Mouse (Mus musculus): Measurements from ENCODE around the gene Nme8. TPM values are rescaled to one million over a fixed set of nuclear protein-coding genes. Genes with fewer than 3 reads are reported as not detected.
A peak's percentile ranks its signal among the peaks of the same experiment; 100 is the strongest.

Gene Nme8
- polyA plus RNA-seq, 1 experiment from 2014 or later: not detected

GRCm38 (mm10) chr13:19668355-19669140, 29.0 kb downstream of the Nme8 start:
- Histone ChIP-seq H3K9ac (ENCODE audit: low read length) (no peak overlapping the region), H3K4me2 (no peak overlapping the region), H3K4me1 (ENCODE audit: control insufficient read depth, insufficient read depth, low read length) (no peaks in the 10 kb centered on the region), H3K36me3 (ENCODE audit: control insufficient read depth, insufficient read depth, low read length) (no peaks in the 10 kb centered on the region), H3K4me3 (ENCODE audit: low read depth, low read length) (no peak overlapping the region), H3K27me3 (ENCODE audit: control insufficient read depth, insufficient read depth, low read length) (no peaks in the 10 kb centered on the region), H3K9me3 (ENCODE audit: control insufficient read depth, low read length) (no peaks in the 10 kb centered on the region), H3K27ac (ENCODE audit: low read depth, low read length) (no peak overlapping the region)
- DNase-seq (ENCODE audit: low spot score, missing footprints) (no peak), ATAC-seq (ENCODE audit: low FRiP score) (no peak)
- WGBS: 85% methylated on average over 4 of the region's 4 CpGs

DNA sequence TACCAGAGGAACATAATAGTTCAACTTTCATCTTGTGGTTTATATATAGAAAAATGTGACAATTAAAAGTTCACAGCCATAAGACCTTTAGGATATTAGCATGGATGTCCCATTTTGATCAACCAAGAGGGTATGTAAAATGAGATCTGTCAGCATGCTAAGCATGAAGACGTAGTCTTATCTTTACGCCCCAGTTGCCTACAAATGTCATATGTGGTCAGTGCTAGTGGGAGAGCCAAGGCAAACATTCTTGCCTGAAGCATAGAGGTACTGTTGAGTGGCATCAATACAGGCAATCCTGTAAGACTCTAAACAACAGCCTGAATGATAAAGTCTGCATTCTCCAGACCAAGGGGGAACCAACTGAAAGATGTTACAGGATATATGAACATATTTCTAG, 45.2 kb downstream of the Nme8 start:
- Histone ChIP-seq H3K27me3 (ENCODE audit: control insufficient read depth, insufficient read depth, low read length) (no peaks in the 10 kb centered on the region), H3K4me2 (no peak overlapping the region), H3K4me1 (ENCODE audit: control insufficient read depth, insufficient read depth, low read length) (no peaks in the 10 kb centered on the region), H3K9me3 (ENCODE audit: control insufficient read depth, low read length) (no peaks in the 10 kb centered on the region), H3K4me3 (ENCODE audit: low read depth, low read length) (no peak overlapping the region), H3K27ac (ENCODE audit: low read depth, low read length) (no peak overlapping the region), H3K36me3 (ENCODE audit: control insufficient read depth, insufficient read depth, low read length) (no peaks in the 10 kb centered on the region), H3K9ac (ENCODE audit: low read length) (no peak overlapping the region)
- 88% methylated on average over 2 of the region's 2 CpGs for WGBS
- ATAC-seq (ENCODE audit: low FRiP score): no peak
- no peak for DNase-seq (ENCODE audit: low spot score, missing footprints)

GRCm38 (mm10) chr13:19649824-19650223, 47.8 kb downstream of the Nme8 start:
- no peaks in the 10 kb centered on the region for H3K4me1 ChIP-seq (ENCODE audit: control insufficient read depth, insufficient read depth, low read length)
- ATAC-seq (ENCODE audit: low FRiP score) (no peak), DNase-seq (ENCODE audit: low spot score, missing footprints) (no peak)
- H3K9ac ChIP-seq (ENCODE audit: low read length): no peak overlapping the region
- no peaks in the 10 kb centered on the region for H3K27me3 ChIP-seq (ENCODE audit: control insufficient read depth, insufficient read depth, low read length)
- 88% methylated on average over 2 of the region's 2 CpGs for WGBS
- H3K9me3 ChIP-seq (ENCODE audit: control insufficient read depth, low read length): no peaks in the 10 kb centered on the region
- no peak overlapping the region for H3K4me2 ChIP-seq
- H3K36me3 ChIP-seq (ENCODE audit: control insufficient read depth, insufficient read depth, low read length): no peaks in the 10 kb centered on the region
- H3K4me3 ChIP-seq (ENCODE audit: low read depth, low read length): no peak overlapping the region
- H3K27ac ChIP-seq (ENCODE audit: low read depth, low read length): no peak overlapping the region

GRCm38 (mm10) chr13:19644225-19644624, 53.4 kb downstream of the Nme8 start:
- ATAC-seq (ENCODE audit: low FRiP score) (no peak), DNase-seq (ENCODE audit: low spot score, missing footprints) (no peak)
- Histone ChIP-seq H3K36me3 (ENCODE audit: control insufficient read depth, insufficient read depth, low read length) (no peaks in the 10 kb centered on the region), H3K4me2 (no peak overlapping the region), H3K9ac (ENCODE audit: low read length) (no peak overlapping the region), H3K9me3 (ENCODE audit: control insufficient read depth, low read length) (no peaks in the 10 kb centered on the region), H3K4me3 (ENCODE audit: low read depth, low read length) (no peak overlapping the region), H3K4me1 (ENCODE audit: control insufficient read depth, insufficient read depth, low read length) (no peaks in the 10 kb centered on the region), H3K27me3 (ENCODE audit: control insufficient read depth, insufficient read depth, low read length) (no peaks in the 10 kb centered on the region), H3K27ac (ENCODE audit: low read depth, low read length) (no peak overlapping the region)
- 80% methylated on average over 2 of the region's 2 CpGs for WGBS

DNA sequence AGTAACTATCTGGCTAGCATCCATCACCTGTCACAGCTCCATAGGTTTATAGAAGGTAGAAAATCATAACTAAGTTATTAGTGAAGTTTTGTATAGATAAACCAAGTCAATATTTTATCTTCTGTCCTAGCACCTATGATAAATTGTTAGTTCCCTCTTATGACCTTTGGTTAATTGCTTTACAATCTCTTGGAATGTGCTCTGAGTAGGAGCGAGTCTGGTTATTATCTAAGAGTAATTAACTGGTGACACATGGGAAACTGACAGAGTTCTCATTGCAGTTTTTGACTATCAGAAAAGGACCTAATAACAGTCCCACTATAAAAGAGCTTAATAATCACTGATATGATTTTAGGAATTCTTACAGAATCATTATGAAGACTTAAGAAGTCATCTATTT, 54.1 kb downstream of the Nme8 start:
- Histone ChIP-seq H3K36me3 (ENCODE audit: control insufficient read depth, insufficient read depth, low read length) (no peaks in the 10 kb centered on the region), H3K4me1 (ENCODE audit: control insufficient read depth, insufficient read depth, low read length) (no peaks in the 10 kb centered on the region), H3K27ac (ENCODE audit: low read depth, low read length) (no peak overlapping the region), H3K4me2 (no peak overlapping the region), H3K27me3 (ENCODE audit: control insufficient read depth, insufficient read depth, low read length) (no peaks in the 10 kb centered on the region), H3K9me3 (ENCODE audit: control insufficient read depth, low read length) (no peaks in the 10 kb centered on the region), H3K4me3 (ENCODE audit: low read depth, low read length) (no peak overlapping the region), H3K9ac (ENCODE audit: low read length) (no peak overlapping the region)
- no peak for ATAC-seq (ENCODE audit: low FRiP score)
- 93% methylated on average over 1 of the region's 1 CpGs for WGBS
- DNase-seq (ENCODE audit: low spot score, missing footprints): no peak

DNA sequence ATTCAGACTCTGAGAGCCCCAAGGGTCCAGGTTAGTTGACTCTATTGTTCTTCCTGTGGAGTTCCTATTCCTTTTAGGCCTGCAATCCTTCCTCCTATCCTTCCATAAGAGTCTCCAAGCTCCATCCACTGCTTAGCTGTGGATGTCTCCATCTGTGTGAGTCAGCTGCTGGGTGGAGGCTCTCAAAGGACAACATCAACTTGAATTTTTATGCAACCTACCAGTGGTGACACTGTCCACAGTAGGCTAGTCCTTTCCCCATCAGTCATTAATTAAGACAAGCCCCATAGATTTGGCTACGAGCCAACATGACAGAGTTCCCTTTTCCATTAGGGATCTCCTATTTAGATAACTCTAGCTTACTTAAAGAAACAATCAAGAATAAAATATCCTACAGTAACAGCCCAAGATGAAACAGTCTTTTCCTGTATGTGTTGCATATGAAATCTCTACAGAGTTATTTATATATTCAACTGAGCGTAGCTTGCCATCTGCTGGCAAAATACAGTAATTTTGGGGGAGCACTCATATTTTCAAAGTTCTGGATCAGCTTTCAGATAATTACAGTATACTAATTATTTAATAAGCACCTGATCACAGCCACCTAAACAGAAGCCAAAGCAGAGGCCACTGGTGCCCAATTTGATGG, 57.3 kb downstream of the Nme8 start:
- Histone ChIP-seq H3K27me3 (ENCODE audit: control insufficient read depth, insufficient read depth, low read length) (no peaks in the 10 kb centered on the region), H3K4me1 (ENCODE audit: control insufficient read depth, insufficient read depth, low read length) (no peaks in the 10 kb centered on the region), H3K4me3 (ENCODE audit: low read depth, low read length) (no peak overlapping the region), H3K4me2 (no peak overlapping the region), H3K36me3 (ENCODE audit: control insufficient read depth, insufficient read depth, low read length) (no peaks in the 10 kb centered on the region), H3K9ac (ENCODE audit: low read length) (no peak overlapping the region), H3K9me3 (ENCODE audit: control insufficient read depth, low read length) (no peaks in the 10 kb centered on the region), H3K27ac (ENCODE audit: low read depth, low read length) (no peak overlapping the region)
- ATAC-seq (ENCODE audit: low FRiP score) (no peak), DNase-seq (ENCODE audit: low spot score, missing footprints) (no peak)
- 95% methylated on average over 2 of the region's 2 CpGs for WGBS

- Histone ChIP-seq H3K4me3 (ENCODE audit: low read depth, low read length) (no peak overlapping the region), H3K9ac (ENCODE audit: low read length) (no peak overlapping the region), H3K27me3 (ENCODE audit: control insufficient read depth, insufficient read depth, low read length) (no peaks in the 10 kb centered on the region), H3K4me2 (no peak overlapping the region), H3K36me3 (ENCODE audit: control insufficient read depth, insufficient read depth, low read length) (no peaks in the 10 kb centered on the region), H3K9me3 (ENCODE audit: control insufficient read depth, low read length) (no peaks in the 10 kb centered on the region), H3K4me1 (ENCODE audit: control insufficient read depth, insufficient read depth, low read length) (no peaks in the 10 kb centered on the region), H3K27ac (ENCODE audit: low read depth, low read length) (no peak overlapping the region)
- ATAC-seq (ENCODE audit: low FRiP score) (no peak), DNase-seq (ENCODE audit: low spot score, missing footprints) (no peak)
- 80% methylated on average over 4 of the region's 4 CpGs for WGBS
Measured at GRCm38 (mm10) chr13:19636131-19636530, 61.5 kb downstream of the Nme8 start.

DNA sequence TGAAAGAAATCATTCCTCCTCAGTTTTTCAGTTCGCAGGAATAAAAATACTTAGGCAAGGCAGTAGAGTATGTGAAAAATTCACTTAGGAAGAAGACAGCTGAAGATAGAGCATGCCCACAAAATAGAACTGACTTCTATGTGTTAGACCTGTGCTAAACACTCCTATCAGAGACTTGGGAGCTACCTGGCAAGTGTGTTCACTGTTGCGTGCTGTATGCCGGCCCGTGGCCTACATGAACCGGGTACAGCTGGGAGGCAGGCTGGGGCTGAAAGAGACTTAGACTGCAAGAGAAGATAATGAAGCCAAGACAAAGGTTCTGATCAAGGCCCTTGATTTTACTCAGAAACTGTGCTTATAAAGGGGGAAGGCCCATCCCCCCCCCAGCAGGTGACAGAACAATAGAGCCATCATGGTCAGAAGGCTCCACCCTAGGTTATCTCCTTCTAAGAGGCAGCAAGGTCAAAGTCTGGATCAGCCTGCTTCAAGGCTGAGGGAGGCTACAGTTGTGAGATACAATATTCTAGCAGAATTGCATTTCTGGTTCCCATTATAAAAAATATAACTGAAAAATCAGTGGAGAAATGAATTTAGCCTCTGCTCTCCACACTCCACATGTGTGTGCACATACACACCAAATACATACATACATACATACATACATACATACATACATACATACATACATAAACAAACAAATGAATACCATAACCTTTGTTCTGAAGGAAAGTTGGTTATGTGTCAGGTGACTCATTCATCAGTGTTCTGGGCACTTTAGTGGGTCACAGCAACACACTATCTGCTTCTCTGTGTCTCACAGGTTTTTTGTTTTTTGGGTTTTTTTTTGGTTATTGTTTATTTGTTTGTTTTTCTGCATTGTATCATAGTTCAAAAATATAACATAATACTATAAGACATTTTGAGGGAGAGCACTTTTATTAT, 66.6 kb downstream of the Nme8 start:
- H3K36me3 ChIP-seq (ENCODE audit: control insufficient read depth, insufficient read depth, low read length): no peaks in the 10 kb centered on the region
- DNase-seq (ENCODE audit: low spot score, missing footprints): no peak
- no peaks in the 10 kb centered on the region for H3K27me3 ChIP-seq (ENCODE audit: control insufficient read depth, insufficient read depth, low read length)
- WGBS: 93% methylated on average over 5 of the region's 5 CpGs
- no peaks in the 10 kb centered on the region for H3K9me3 ChIP-seq (ENCODE audit: control insufficient read depth, low read length)
- no peak overlapping the region for H3K9ac ChIP-seq (ENCODE audit: low read length)
- no peak overlapping the region for H3K4me2 ChIP-seq
- no peaks in the 10 kb centered on the region for H3K4me1 ChIP-seq (ENCODE audit: control insufficient read depth, insufficient read depth, low read length)
- H3K4me3 ChIP-seq (ENCODE audit: low read depth, low read length): no peak overlapping the region
- no peak for ATAC-seq (ENCODE audit: low FRiP score)
- H3K27ac ChIP-seq (ENCODE audit: low read depth, low read length): no peak overlapping the region

DNA sequence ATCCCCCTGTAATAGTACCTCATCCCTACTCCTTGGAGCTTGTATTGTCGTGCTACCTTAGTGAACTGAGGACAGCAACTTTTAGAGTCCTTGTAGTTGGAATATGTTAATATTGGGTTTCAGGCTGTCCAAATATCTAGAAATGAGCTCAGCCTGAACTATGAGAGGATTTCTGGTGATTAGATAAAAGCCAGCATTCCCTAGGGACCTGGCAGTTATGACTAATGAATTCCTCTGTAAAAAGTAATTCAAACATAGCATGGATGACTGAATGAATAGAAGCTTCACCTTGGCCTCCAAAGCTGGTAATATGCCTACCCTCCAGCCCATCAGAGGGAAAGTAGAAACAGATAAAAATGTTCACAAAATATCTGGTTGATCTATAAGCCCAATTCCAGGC, 71.1 kb downstream of the Nme8 start:
- no peak overlapping the region for H3K4me2 ChIP-seq
- DNase-seq (ENCODE audit: low spot score, missing footprints): peak; percentile 14
- H3K27me3 ChIP-seq (ENCODE audit: control insufficient read depth, insufficient read depth, low read length): peaks cover 5% of the 10 kb centered on the region; the same call in 1 of the 2 replicates
- no peaks in the 10 kb centered on the region for H3K9me3 ChIP-seq (ENCODE audit: control insufficient read depth, low read length)
- no peak overlapping the region for H3K9ac ChIP-seq (ENCODE audit: low read length)
- 71% methylated on average over 1 of the region's 1 CpGs for WGBS
- no peak overlapping the region for H3K4me3 ChIP-seq (ENCODE audit: low read depth, low read length)
- H3K36me3 ChIP-seq (ENCODE audit: control insufficient read depth, insufficient read depth, low read length): no peaks in the 10 kb centered on the region
- H3K4me1 ChIP-seq (ENCODE audit: control insufficient read depth, insufficient read depth, low read length): peaks cover 13% of the 10 kb centered on the region
- no peak overlapping the region for H3K27ac ChIP-seq (ENCODE audit: low read depth, low read length)
- no peak for ATAC-seq (ENCODE audit: low FRiP score)
